Mouse (Mus musculus) liver, adult 2 months (tissue): ENCODE results near the gene Nova1.

ENCODE experiments used
- CTCF ChIP-seq: fragments of 200-500 bp; IDR thresholded peaks from 2 replicates; pipeline ENCODE4 v1.5.1; 2011; ENCODE audit warnings: low read depth, low read length, control low read depth
- POLR2A ChIP-seq: fragments of 200-500 bp; IDR thresholded peaks from 2 replicates; pipeline ENCODE4 v1.6.1; 2011; ENCODE audit warnings: low read length, control low read depth; ENCODE audit not compliant: insufficient read depth; ENCODE audit errors: extremely low read depth

GRCm38 (mm10) chr12:46815697-46816096 lies 3.0 kb downstream of the Nova1 start:
- TF ChIP-seq CTCF (no peak), POLR2A (no peak)
